Mouse (Mus musculus) cerebellum, adult 11-12 months (tissue): ENCODE data around the gene Tufm.
"Not testable (repeated sequence)": the region's sequence is repeated elsewhere in the genome, so short reads cannot be mapped to it uniquely, and the experiment has no call there.

Source experiments
- DNase-seq: peaks from one replicate; pipeline ENCODE4 v3.0.0; 2022

The Tufm gene

DNA sequence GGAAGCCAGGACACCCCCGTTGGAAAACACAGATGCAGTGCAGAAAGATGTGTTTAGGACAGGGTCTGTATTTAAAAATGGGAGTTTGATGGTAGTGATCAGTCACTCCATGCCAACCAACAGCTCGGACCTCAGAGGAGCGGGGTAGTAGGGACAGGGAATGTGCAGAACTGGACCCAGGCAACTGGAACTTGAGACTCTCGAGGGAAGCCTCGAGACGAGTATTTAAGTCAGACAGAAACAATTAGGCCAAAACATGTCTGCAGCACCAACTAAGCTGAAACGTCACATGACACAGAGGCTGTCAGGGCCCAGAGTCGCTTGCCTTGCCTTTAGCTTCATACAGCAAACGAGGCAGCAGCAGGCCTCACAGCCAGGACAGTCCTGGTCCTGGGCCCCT is 21.0 kb upstream of the Tufm start:
- DNase-seq, result no peak

DNA sequence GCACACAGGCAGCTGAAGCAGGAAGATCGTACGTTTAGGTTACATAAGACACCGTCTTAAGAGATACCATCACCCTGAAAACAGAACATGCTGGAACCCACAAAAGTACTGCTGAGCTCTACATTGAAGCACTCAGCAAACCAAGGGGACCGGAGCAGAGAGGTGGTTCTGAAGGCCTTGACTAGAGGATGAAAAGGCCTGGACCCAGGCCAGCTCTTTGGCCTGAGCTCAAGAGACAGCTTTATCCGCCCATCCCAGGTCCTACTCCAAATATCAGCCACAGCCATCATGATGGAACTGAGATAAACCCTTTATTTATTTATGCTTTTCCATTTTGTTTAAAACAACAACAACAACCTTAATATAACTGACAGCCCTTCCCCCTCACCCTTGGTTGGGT is 20.5 kb upstream of the Tufm start:
- DNase-seq, result no peak

DNA sequence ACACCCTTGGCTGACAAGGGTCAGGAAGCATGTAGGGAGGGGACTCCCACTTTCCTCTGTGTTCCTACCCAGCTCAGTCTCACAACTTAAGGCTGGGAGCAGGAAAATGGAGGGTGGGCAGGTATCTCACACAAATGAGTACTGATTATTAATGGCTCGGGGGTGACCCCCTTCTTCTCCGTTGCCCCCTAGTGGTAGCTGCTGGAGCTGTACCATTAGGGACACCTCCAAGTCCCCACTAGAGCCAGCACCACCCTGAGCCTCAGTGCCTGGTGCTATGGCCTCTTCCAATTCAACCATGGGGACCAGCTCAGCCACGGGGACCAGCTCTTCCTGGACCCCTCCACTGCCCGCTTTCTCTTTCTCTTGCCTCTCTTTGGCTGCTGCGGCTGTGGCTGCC is 19.9 kb upstream of the Tufm start:
- DNase-seq, result no peak

DNA sequence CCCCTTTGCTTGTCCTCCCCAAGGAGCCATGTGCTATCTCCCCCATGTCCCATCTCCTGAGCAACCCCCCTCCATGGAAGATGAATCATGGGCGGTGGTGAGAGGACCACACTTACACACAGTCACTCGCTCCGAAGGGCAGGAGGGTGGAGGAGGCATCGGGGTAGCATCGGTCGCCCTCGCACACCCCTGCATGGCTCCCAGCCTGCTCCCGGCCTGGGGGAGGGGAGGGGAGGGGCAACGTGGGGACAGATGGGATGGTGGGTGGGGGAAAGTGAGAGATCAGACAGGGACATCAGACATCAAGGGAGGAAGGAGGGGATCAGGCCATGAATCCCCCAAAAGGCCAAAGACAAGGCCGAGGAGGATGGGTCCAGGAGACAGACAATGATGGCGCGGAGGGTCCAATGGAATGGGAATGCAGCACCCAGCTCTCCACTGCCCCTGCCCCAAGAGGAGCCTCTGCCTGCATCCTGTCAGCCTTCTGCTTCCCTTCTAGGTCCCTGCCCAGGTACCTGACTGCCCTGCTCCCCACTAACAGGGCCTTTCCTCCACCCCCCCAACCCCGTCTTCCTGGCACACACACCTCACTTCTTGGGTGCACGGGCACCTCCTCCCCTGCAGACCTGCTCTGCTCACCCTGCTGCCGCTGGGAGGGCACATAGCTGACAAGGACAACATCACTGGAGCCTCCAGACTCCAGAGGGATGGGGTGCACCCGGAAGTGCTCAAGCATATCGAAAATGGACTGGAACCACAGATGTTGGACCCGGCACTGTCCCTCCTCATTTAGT is 19.1 kb upstream of the Tufm start:
- no peak for DNase-seq

DNA sequence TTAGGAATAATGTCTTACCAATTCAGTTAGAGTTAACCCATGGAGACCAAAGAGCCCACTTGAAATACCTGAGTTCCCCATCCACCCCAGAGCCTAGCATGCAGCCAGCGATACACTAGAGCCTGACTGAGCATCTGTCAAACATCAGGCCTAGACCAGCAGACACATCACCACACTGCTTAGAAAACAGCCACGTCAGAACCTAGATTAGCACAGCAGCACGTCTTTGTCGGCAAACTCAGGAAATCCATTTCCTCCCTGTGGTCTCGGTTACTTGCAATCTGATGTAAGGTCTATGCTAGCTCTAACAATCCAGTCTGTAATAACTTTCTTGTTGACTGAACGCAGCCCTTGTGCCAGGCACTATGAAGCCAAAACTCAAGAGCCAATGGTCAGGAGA is 17.1 kb upstream of the Tufm start:
- no peak for DNase-seq

DNA sequence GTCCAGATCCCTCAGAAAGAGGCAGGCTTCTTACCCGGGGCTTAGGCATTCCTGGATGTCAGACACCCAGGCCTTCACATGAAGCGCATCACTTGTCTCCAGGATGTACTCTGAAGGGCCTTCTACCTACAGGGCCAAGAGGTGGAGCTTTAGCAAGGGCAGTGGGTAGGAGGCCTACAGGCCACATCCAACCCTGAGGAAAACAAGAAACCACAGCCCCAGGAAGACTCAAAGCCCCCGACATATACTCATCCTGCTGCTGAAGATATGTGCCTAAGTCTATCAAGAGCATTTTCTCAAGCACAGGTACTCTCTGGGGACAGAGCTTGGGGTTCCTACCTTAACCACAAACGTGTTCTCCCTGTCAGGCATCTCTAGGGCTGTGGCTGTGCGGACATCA is 15.8 kb upstream of the Tufm start:
- no peak for DNase-seq

DNA sequence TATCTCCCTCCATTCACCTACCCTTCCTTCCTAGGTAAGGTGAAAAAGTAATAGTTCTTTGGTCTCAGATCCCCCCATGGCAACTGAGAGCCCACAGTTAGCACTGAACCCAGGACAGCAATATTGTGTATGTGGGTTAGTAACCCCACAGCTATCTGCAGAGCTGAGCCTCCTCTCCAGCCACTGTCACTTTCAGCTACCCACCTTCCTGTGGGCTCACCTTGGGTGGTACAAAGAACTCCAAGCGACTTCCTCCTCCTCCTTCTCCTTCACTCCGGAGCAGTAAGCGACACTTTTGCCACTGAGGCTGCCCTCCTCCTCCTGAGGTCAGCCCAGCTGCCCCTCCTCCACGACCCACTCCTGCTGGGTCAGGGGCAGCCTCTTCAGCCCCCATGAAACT is 15.3 kb upstream of the Tufm start:
- DNase-seq, result no peak

DNA sequence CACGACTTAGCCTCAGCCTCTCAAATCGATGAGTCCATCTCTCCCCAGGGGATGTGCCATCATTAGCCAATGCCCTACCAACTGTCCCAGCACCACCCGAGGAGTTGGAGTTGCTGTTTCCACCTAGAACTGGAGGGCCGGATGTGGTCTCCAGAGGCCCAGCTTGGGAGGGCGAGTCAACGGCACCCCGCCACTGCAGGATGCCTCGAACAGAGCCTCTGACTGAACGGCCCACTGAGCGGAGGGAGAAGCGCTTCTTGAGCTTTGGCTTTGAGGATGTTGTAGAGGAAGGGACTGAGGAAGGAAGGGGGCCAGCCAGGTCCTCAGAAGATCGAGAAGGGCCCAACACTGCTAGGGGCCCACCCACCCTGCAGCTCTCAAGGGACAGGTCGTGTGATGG is 14.9 kb upstream of the Tufm start:
- no peak for DNase-seq

DNA sequence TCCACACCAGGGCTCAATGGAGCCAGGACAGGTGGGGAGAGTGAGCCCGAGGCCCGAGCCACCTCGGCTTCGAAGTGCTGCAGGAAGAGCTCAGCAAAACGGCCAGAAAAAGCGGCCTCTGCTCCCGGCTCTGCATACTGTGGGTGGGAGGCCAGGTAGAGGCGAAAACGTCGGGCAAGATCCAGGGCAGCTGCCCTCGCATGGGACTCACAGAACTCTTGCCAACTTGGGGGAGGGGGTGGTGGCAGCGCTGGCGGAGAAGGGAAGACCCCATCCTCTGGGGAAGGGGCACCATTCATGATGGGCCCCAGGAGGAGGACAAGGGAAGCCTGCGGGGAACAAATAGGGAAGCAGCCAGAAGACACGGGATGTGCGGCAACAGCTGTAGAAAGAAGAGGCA is 14.4 kb upstream of the Tufm start:
- no peak for DNase-seq

DNA sequence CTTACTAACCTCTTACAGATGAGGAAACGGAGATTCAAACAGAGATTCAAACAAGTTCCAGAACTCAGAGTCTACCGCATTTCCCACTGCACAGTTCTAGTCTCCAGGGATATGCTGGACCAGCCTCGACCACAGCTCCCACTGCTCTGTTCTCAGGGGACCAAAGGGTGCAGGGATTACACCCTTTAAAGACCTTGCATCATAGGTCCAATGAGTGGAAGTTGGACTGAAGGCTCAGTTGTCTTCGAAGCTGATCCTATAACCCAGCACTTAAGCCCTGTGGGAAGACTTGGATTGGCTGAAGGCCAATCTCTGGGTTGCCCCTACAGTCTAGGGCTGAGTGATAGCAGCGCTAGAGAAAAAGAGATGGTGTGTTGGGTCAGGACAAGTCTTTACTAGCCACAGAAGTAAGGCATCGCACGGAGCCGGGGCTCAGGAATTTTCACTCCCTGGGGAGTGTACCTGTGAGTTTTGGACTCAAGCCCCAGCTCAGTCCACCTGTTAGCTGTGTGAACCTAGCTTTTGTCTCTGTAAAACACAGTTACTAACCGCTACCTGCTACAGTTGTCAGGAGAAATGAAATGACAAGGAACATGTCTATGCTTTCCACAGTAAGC is 13.6 kb upstream of the Tufm start:
- DNase-seq, result no peak

DNA sequence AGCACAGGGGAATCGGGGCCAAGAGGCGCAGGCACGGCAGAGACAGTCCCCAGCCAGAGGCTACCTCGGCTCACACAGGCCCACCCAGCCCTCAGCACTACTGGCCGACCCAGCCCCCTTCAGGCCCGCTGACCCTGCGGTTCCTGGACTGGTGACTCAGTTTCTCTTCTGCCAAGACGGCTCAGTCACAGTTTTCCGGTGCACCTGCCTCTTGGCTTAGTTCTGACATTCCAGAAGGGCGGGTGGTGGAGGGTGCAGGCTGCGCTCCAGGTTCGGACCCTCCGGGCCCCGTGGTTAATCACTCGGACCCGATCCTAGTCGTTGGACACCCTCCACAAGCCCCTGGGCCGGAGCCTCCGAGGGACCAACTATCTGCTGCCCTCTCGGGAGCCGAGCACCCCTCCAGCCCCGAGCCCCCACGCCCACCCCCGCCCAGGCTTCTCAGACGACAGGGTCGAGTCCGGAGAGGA is 12.6 kb upstream of the Tufm start:
- peak; percentile 69 for DNase-seq

DNA sequence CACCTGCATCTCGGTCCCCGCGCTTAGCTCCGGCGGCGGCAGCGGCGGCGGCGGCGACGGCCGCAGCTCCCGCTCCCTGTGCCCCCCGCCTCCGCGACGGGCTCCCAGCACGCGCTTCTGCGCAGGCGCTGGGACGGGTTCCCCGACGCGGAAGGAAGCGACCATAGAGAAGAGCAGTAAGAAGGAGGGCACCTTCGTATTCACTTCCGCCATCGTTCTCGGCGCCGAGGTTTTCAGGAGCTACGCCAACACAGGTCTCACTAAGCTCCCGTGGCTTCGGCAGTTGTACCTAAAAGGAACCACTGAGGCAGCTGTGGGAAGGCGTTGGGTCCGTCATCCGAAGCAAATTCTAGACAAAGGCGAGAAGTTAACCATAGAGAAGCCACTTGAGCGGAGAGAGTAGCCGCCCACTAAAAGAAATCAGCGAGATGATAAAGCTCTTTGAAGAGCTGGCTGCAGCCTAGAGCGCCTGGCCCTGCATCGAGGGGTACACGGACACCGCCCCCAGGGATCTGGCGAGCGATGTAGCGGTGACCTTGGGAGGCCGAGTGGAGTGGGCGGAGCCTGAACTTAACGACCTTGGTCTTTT is 12.1 kb upstream of the Tufm start, which contains the start of gene Sh2b1:
Gene Sh2b1, minus strand, starts transcription at position 432 of the 589 bp plus-strand sequence.
- DNase-seq, result peak; percentile 93

DNA sequence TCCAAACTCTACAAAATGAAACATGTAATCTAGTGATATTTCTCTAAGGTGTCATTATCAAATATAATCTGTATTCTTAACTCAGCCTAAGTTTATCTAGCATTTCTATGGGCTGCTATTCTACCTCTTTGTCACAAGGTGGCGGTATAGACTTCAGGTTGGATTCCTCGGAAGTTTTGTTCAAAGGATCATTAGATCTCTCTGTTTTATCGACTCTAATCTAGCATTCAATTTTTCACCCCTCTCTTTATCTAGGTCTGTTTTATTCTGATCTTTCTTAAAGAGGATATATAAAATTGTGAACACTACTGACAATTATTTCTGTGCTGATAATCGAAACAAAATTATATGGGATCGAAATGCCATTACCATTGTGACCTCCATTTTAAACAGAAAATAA is 5.5 kb upstream of the Tufm start:
- no peak for DNase-seq

DNA sequence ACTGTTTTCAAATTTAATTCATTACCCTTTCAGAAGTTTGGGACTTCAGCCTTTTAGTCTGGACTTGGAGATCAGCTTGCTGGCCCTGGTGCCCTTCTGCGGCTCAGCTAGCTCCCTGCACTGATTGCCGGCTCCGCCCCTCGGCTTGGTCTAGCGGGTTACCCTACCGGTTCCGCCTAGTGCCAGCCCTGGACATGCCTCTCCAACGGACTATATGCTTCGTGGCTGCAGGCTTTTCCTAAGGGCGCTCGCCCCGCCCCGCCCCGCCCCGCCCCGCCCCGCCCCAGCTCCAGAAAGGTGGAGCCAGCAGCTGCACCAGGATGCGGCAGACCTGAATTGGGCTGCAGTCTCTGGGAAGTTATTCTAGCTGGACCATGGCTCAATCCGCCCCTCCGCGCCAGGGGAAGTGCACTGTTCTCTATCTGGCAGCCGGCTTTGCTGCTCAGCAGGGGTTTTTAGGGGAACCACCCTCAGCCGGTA is 4.7 kb upstream of the Tufm start:
- peak; percentile 88 for DNase-seq

DNA sequence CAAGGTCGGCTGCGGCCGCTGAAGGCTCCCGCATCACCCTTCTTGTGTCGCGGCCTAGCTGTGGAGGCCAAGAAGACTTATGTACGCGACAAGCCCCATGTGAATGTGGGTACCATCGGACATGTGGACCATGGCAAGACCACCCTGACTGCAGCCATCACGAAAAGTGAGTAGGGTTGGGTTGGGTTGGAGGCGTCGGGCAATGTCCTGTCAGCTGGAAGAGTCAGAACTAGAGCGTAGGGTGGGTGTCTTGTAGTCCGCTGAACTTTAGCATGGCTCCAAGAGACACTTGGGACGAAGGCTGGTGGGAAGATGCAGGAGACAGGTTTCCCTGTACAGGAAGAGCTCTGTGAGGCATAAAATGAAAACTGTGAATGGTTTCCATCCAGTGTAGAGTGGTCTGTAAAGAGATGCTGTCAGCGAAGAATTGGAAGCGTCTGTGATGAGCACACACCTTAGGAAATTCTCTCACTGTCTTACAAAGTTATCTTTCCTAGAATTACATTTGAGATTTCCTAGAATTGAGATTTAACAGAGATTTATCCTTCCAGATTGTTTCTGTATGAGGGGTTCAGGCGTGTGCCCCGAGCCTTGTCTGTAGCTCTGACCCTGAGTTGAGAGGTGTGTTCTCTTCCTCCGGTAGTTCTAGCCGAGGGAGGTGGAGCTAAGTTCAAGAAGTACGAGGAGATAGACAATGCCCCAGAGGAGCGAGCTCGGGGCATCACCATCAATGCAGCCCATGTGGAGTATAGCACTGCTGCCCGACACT is 640 bp downstream of the Tufm start:
- not testable (repeated sequence) for DNase-seq

DNA sequence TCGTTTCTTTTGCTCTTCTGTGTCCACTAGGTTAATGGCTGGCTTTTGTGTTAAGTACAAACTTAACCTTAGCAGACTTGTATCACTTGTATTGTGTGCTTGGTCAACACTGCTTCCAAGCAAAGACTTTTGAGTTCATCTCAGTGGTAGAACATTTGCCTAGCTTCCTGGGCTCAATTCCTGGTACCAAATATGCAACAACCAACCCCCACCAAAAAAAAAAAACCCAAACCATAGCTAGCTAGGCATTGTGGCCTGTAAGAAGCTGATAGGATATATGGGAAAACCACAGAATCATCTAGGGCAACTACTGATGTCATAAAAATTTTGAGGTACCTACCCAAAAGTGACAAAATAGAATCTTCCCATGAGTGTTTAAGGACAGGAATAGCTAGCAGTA is 3.8 kb downstream of the Tufm start:
- DNase-seq, result no peak

DNA sequence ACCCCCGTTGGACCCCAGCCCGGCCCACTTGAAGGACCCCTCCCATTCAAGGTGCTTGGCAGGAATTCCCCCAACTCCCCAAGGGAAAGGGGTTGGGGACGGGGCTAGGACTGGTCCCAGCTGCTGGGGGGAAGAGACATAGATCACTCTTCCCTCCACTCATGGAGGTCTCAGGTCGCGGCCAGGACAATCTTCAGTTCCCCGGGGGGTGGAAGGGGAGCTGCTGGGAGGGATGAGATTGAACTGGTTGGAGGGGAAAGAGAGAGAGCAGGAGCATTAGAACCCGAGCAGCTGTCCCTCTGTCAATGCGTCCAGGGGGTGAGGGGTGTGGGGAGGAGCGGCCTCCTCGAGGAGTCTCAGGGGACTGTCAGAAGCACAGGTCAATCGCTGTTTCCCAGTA is 4.8 kb downstream of the Tufm start:
- no peak for DNase-seq

DNA sequence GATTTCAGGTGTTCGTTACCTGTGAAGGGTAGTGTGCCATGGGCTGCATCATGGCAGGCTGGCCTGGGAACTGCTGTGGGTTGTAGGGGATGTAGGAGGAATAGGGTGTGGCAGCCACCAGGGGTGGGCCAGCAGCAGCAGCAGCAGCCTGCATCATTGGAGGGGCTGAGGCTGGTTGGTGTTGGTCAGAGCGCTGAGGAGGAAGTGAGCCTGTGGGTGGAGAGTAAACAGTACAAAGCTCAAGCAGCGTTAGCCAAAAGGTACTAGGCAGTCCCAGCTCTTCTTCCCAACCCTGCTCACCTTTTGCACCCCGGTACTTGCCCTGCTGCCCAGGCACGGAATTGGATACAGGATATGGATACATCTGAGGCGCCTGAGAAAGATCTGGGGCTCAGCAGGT is 7.0 kb downstream of the Tufm start:
- peak; percentile 8 for DNase-seq

DNA sequence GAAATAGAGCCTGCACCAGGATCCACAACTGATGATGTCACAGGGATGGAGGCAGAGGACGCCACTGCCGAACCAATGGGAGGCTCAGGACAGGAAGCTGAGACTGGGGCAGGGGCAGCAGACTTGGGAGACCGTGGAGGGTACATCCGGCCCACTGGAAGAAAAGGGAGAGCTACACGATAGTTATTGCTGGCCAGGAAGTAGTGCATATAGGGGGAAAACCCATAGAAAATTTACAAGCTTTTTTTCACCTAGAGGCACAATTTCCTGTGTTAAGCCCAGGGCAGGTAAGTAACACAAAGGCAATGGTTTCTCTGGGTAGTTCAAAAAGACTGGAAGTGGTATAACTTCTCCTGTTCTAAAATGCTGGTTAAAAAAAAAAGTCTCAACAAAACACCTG is 9.3 kb downstream of the Tufm start:
- DNase-seq, result no peak

DNA sequence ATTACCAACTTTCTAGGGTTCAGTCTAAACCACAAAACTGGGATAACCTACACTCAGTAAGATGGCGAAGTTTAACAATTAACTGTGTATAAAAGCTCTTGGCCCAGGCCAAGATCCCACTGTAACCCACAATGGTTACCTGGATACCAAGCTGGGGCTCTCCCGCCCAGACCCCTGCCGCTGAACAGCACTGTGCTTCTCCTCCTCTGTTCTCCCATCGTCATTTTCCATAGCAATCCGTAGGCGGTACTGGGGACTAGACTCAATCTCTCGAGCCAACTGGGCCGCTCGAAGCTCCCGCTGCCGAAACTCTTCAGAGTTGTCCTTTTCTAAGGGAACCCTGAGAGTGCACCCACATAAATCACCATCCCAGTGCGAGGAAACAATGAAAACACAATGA is 10.8 kb downstream of the Tufm start:
- DNase-seq, result no peak

DNA sequence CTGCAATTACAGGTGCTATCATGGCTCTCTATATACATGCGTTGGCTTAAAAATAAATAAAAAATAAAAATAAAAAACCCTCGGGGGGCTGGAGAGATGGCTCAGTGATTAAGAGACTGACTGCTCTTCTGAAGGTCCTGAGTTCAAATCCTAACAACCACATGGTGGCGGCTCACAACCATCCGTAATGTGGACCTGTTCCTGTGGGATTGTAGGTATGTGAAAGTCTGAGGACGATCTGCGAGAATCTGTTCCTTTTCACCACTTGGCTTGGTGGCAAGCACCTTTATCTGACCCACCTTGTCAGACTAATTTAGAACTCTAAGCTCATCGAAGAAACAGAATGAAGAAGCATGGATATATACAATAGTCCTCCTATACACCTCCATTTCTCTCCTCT is 12.3 kb downstream of the Tufm start:
- no peak for DNase-seq

DNA sequence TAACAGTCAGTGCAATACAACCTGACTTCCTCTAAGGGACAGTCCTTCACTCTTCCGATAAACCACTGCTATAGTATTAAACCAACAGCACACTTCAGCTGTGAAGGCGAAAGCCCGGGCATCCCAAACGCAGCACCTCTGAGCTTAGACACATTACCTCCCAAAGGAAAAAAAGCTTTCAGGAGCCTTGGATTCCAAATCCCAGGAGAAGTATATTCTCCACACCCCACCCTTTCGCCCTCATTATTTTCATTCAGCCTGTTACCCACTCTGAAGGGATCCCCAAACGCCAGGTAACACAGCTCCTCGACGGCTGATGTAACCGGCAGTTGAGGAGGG is 14.5 kb downstream of the Tufm start:
- no peak for DNase-seq

DNA sequence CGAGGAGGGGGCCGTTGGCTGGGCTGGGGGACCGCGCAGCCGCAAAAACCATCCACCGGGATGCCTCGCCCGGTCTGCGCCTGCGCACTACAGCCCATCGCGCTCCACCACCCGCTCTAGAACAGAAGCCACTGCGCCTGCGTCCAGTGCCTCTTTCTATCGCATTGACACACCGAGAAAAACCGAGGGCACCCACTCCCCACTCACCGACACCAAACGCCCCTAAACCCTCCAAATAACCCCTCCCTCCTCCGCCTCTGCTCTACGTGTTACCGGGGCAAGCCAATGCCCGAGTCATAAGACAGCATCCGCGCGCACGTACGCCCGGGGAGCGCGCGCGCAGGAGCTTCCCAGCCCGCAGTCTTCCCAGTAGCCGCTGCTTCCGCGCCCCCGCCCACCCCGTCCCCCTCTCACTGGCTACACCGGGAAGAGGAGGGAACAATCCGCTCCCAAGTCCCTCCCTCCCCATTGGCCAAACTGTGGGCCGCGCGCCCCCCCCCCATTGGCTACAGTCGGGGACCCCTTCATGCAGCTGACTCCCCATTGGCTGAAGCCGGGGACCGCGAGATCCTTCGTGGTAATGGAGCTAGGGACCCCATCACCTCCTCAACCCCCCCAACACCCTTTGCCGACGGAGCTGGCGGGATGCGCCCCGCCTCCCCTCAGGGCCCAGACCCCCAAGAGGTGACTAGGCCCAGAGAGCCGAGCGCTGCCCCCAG is 15.0 kb downstream of the Tufm start:
- DNase-seq, result peak; percentile 93
